Mouse (Mus musculus): ENCODE measurements around the gene Srp14.

Gene Srp14

DNA sequence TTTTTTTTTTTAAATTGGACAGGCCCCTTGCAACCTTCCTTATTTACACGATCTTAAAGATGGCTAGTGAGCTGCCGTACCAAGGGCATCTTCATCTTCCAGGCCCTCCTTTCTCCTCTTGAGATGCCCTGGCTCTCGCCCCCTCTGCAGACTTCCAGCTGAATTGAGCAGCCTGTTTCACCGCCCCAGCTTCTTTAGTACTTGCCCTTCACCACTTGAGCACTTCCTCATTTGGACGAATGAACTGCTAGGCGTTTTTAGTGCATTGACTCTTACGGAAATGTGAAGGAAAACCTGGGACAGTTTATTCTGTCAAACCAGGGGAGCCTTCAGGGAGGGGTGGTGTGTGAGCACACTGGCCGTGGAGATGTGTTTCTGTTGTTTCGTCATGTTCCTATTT is 50.2 kb downstream of the Srp14 start:
- no peak for DNase-seq

DNA sequence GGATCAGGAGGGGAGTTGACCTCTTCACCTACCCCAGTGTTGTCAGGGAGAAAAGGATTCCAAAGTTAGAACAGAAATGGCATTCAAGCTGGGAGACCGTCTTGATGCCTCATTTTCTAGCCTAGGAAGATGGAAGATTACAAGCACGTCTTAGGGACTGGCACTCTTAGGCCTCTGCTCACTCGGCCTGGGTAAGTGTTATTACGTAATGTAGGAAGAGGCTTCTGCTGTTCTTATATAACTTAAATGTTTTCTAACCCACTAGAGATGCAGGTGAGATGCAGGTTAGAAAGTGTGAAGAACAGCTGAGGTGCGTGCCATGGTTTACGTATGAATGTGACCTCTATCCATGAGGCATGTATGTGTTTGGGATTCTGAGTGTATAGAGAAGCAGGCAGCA is 51.2 kb downstream of the Srp14 start:
- DNase-seq: no peak

Measured in kidney, postnatal 10 days (tissue).